Mouse (Mus musculus) B cell, adult 2 months (primary cell): Measurements from ENCODE around the gene Pycr1.

Experiments
- DNase-seq, 2 experiments: peaks; one replicate each; pipeline ENCODE4 v3.0.0; 2022

Gene Pycr1

DNA sequence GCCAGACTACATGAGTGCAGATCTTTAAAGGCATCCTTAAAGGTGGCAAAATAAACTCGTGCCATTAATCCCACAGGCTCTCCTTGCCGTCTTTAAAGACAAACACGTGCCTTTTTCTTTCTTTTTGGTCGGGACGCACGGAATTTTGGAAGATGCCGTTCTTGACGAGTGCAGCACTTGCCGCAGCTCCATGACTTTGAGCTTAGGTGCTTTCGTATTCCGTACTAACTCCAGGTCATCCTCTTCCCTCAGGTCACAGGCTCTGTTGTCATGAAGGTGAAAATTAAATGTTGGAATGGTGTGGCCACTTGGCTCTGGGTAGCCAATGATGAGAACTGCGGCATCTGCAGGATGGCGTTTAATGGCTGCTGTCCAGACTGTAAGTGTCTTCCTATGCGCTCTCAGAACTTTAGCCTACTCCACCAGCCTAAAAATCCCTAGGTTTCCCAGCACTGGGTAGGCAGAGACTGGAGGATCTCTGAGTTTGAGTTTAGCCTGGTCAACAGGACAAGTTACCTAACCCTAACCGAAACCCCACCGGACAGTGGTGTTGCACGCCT is 44.5 kb downstream of the Pycr1 start:
- no peak for DNase-seq

DNA sequence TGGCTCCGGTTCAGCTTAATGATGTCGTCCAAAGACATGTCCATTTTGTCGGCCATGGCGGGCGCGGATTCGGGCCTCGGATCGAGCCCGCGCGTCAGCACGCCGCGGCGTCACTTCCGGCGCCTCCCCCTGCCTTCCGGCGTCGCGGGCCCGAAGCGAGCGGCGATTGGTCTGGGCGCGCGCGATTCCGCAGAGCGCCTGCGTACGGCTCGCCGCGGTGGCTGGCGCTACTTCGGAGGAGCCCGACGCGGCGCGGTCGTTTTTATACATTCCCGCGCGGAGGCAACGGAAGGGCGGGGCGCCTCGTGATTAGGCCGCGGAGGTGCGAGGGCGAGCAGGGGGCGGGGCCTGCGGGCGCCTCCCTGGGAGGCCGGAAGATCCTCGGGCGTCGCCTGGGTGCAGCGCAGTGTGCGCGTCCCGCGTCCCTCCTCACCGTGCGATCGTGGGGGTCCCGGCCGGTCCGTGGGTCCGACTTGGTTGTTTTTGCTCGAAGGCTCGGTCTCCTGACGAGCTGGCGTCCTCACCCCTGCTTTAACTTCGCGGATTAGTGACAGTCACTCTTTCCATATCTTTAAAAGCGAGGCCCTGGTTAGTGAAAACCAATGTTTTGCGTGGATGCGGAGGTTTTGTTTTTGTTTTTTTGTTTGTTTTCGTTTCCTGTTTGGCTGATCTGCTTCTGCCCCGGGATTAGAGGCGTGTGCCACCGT is 45.1 kb downstream of the Pycr1 start, which contains the start of the genes Alyref and Anapc11:
TSS of gene Alyref (minus strand) at position 83 of the 707 bp plus-strand sequence.
TSS of gene Anapc11 (plus strand) at position 139 of the 707 bp plus-strand sequence.
- peak; percentile 96 to 98 for DNase-seq

DNA sequence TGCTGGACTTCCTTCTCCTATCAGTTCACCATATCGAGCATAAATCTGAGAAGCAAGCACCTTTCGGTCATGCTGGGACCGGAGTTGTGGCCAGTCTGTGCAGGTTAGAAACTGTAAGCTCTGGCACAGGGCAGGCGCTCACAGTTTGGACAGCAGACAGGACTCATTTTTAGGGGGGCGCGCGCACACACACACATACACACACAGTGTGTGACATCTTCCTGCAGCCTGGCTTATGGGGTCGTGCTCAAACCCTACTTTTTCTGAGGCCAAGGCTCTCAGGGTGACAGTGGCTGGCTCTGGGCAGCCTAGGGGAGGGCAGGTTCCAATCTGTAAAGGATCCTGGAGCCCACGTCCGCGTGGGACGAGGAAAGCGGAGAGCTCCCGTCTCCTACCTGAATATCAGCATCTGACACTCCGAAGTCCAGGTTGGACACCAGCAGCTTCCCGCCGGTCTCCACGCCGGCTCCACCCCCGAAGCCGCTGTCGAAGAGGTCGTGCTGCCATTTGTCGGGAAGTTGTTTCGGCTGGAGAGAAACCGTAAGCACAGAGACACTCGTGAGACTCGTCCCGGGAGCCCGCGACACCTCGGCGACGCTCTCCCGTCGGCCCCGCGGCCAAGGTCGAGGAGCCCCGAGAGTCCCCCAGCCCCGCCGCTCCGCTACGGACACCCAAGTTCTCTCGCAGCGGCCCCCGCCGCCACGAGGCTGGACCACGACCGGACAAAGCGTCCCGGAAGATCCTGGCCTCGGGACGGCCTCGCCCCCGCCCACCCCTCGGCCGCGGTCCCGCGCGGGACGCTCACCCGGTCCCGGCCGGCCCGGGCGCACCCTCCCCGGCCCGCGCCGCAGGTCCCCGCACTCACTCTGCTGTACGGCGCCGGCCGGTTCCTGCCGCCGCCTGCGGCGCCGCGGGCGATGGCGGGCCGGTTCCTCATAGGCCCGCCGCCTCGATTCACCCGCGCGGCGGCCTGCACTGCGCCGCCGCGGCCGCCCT is 46.0 kb downstream of the Pycr1 start:
- DNase-seq = peak in 1 of 2 experiments; percentile 36

DNA sequence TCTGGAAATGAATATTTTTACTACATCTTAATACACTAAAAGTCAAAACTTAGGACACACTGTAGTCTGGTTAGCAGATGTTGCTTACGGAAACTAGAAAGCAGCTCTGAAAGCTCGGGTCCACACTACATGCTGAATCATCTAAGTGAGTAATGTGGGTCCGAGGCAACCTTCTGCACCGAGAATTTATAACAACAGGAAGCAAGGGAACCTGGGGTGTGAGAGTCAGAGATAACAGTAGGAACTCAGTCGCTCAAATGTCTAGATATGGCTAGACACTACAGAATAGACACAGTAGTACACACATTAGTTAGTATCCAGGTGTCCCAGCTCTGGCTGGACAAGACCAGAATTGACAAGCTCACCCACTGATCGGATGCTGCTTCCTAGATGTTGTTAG is 55.0 kb downstream of the Pycr1 start:
- no peak for DNase-seq
